Mouse (Mus musculus) CH12.LX (cell line): ENCODE results near the gene Btf3l4. TPM values are rescaled to one million over a fixed set of nuclear protein-coding genes. Genes with fewer than 3 reads are reported as not detected.

ENCODE experiments used
- DNase-seq: peaks from one replicate; pipeline ENCODE4 v3.0.0-alpha.2; 2013; ENCODE audit errors: extremely low read depth
- H3K27ac ChIP-seq: 2 replicates; pipeline ENCODE4 v1.5.1; 2012; ENCODE audit warnings: low read depth, mild to moderate bottlenecking, control low read depth, moderate library complexity; ENCODE audit not compliant: insufficient read depth
- H3K27me3 ChIP-seq: replicated peaks from 2 replicates; pipeline ENCODE3; 2012; ENCODE audit warnings: inconsistent platforms
- H3K36me3 ChIP-seq, 2 experiments: replicated peaks in 1 of 2; 2 replicates each; pipeline versions ENCODE3 to v1.6.1; 2012; ENCODE audit warnings: inconsistent platforms in 1 of 2, low read length in 1 of 2, mild to moderate bottlenecking in 1 of 2, mixed read lengths in 1 of 2, moderate library complexity in 1 of 2; ENCODE audit not compliant: control insufficient read depth in 1 of 2, insufficient read depth in 1 of 2
- H3K4me1 ChIP-seq, 2 experiments: 2 replicates each; pipeline ENCODE4 v1.6.1; 2012; ENCODE audit warnings: inconsistent platforms in 1 of 2, moderate library complexity in 1 of 2; ENCODE audit not compliant: insufficient read depth in 2 of 2, control insufficient read depth in 1 of 2
- H3K4me2 ChIP-seq: 2 replicates; pipeline ENCODE4 v1.6.1; 2012; ENCODE audit warnings: low read depth, mild to moderate bottlenecking, control low read depth; ENCODE audit not compliant: poor library complexity, insufficient read depth, severe bottlenecking
- H3K4me3 ChIP-seq, 3 experiments: fragments of 150-350 bp in 1 of 3; sonication (generic) in 1 of 3; replicated peaks in 1 of 3; 2 replicates each; pipeline versions ENCODE3 to v1.5.1; 2011 to 2012; ENCODE audit warnings: low read depth in 2 of 3, low read length in 2 of 3, mild to moderate bottlenecking in 2 of 3, moderate library complexity in 2 of 3, control low read depth in 1 of 3, improper control_type of control experiment in 1 of 3, inconsistent platforms in 1 of 3, mixed read lengths in 1 of 3; ENCODE audit not compliant: poor library complexity in 1 of 3
- H3K79me2 ChIP-seq: replicated peaks from 2 replicates; pipeline ENCODE4 v1.6.1; 2012; ENCODE audit warnings: mild to moderate bottlenecking, moderate library complexity; ENCODE audit not compliant: control insufficient read depth, poor library complexity, insufficient read depth, severe bottlenecking; ENCODE audit errors: extremely low read depth
- H3K9ac ChIP-seq: 2 replicates; pipeline ENCODE4 v1.6.1; 2012; ENCODE audit warnings: low read depth, mild to moderate bottlenecking, control low read depth, moderate library complexity; ENCODE audit not compliant: insufficient read depth
- H3K9me3 ChIP-seq: replicated peaks from 2 replicates; pipeline ENCODE3; 2012; ENCODE audit warnings: low read length, inconsistent platforms, mixed read lengths
- CTCF ChIP-seq, 2 experiments: IDR thresholded peaks in 1 of 2; conservative IDR thresholded peaks in 1 of 2; 2 replicates each; pipeline ENCODE4 v1.5.1; 2011 to 2012; ENCODE audit warnings: low read depth in 2 of 2, low read length in 2 of 2, improper control_type of control experiment in 1 of 2, inconsistent platforms in 1 of 2, mild to moderate bottlenecking in 1 of 2, moderate library complexity in 1 of 2
- E2F4 ChIP-seq: IDR thresholded peaks from 2 replicates; pipeline ENCODE4 v1.6.1; 2011; ENCODE audit warnings: low read depth, low read length, improper control_type of control experiment; ENCODE audit not compliant: insufficient replicate concordance
- ELF1 ChIP-seq: IDR thresholded peaks from 2 replicates; pipeline ENCODE4 v1.6.1; 2014; ENCODE audit warnings: low read depth, mild to moderate bottlenecking, inconsistent platforms, low read length, improper control_type of control experiment
- ETS1 ChIP-seq: conservative IDR thresholded peaks from 2 replicates; pipeline ENCODE4 v1.6.1; 2012; ENCODE audit warnings: low read depth, mild to moderate bottlenecking, inconsistent platforms, low read length, improper control_type of control experiment, moderate library complexity
- GABPA ChIP-seq: IDR thresholded peaks from 2 replicates; pipeline ENCODE4 v1.6.1; 2012; ENCODE audit warnings: low read depth, low read length, improper control_type of control experiment, inconsistent platforms; ENCODE audit not compliant: insufficient replicate concordance
- HCFC1 ChIP-seq: IDR thresholded peaks from 2 replicates; pipeline ENCODE4 v1.6.1; 2012; ENCODE audit warnings: low read depth, mild to moderate bottlenecking, inconsistent platforms, low read length, improper control_type of control experiment
- IRF4 ChIP-seq: IDR thresholded peaks from 2 replicates; pipeline ENCODE4 v1.6.1; 2014; ENCODE audit warnings: low read depth, mild to moderate bottlenecking, inconsistent platforms, low read length, improper control_type of control experiment
- JUN ChIP-seq: IDR thresholded peaks from 2 replicates; pipeline ENCODE4 v1.6.1; 2011; ENCODE audit warnings: low read depth, mild to moderate bottlenecking, low read length, improper control_type of control experiment, moderate library complexity; ENCODE audit not compliant: insufficient read depth
- MAFK ChIP-seq: IDR thresholded peaks from 2 replicates; pipeline ENCODE4 v1.6.1; 2011; ENCODE audit warnings: low read length, improper control_type of control experiment; ENCODE audit not compliant: insufficient replicate concordance
- MEF2A ChIP-seq: IDR thresholded peaks from 2 replicates; pipeline ENCODE4 v1.6.1; 2014; ENCODE audit warnings: low read depth, mild to moderate bottlenecking, inconsistent platforms, low read length, improper control_type of control experiment, borderline replicate concordance
- MXI1 ChIP-seq: IDR thresholded peaks from 2 replicates; pipeline ENCODE4 v1.6.1; 2011; ENCODE audit warnings: mild to moderate bottlenecking, low read depth, low read length, improper control_type of control experiment
- NELFE ChIP-seq: IDR thresholded peaks from 2 replicates; pipeline ENCODE4 v1.6.1; 2011; ENCODE audit warnings: low read depth, low read length, improper control_type of control experiment
- NRF1 ChIP-seq: IDR thresholded peaks from 2 replicates; pipeline ENCODE4 v1.6.1; 2014; ENCODE audit warnings: low read depth, mild to moderate bottlenecking, inconsistent platforms, low read length, improper control_type of control experiment, moderate library complexity
- POLR2AphosphoS2 ChIP-seq: IDR thresholded peaks from 2 replicates; pipeline ENCODE4 v1.6.1; 2011; ENCODE audit warnings: low read depth, low read length, improper control_type of control experiment
- RAD21 ChIP-seq: IDR thresholded peaks from 2 replicates; pipeline ENCODE4 v1.6.1; 2011; ENCODE audit warnings: low read depth, mild to moderate bottlenecking, low read length, improper control_type of control experiment, moderate library complexity
- RCOR1 ChIP-seq: conservative IDR thresholded peaks from 2 replicates; pipeline ENCODE4 v1.6.1; 2012; ENCODE audit warnings: low read depth, mild to moderate bottlenecking, inconsistent platforms, low read length, improper control_type of control experiment
- SIN3A ChIP-seq: IDR thresholded peaks from 2 replicates; pipeline ENCODE4 v1.6.1; 2012; ENCODE audit warnings: low read length, improper control_type of control experiment, inconsistent platforms
- SMC3 ChIP-seq: IDR thresholded peaks from 2 replicates; pipeline ENCODE4 v1.6.1; 2011; ENCODE audit warnings: low read depth, low read length, improper control_type of control experiment
- TCF12 ChIP-seq: IDR thresholded peaks from 2 replicates; pipeline ENCODE4 v1.6.1; 2014; ENCODE audit warnings: low read depth, mild to moderate bottlenecking, inconsistent platforms, low read length, improper control_type of control experiment
- UBTF ChIP-seq: IDR thresholded peaks from 2 replicates; pipeline ENCODE4 v1.6.1; 2012; ENCODE audit warnings: low read depth, mild to moderate bottlenecking, inconsistent platforms, low read length, improper control_type of control experiment, moderate library complexity
- USF2 ChIP-seq: conservative IDR thresholded peaks from 2 replicates; pipeline ENCODE4 v1.6.1; 2011; ENCODE audit warnings: low read depth, low read length, improper control_type of control experiment
- ZC3H11A ChIP-seq: IDR thresholded peaks from 2 replicates; pipeline ENCODE4 v1.6.1; 2012; ENCODE audit warnings: low read depth, mild to moderate bottlenecking, inconsistent platforms, low read length, improper control_type of control experiment
- ZMIZ1 ChIP-seq: IDR thresholded peaks from 2 replicates; pipeline ENCODE4 v1.6.1; 2012; ENCODE audit warnings: low read depth, mild to moderate bottlenecking, inconsistent platforms, low read length, improper control_type of control experiment
- ZNF384 ChIP-seq: IDR thresholded peaks from 2 replicates; pipeline ENCODE4 v1.6.1; 2012; ENCODE audit warnings: low read depth, low read length, improper control_type of control experiment, inconsistent platforms
- dilution Hi-C: fragments of 300-500 bp; cut with MboI; formaldehyde crosslinking; loops from 2 replicates; pipeline ENCODE4 v1.14.3; 2020; ENCODE audit warnings: low sequenced_read_pairs; ENCODE audit not compliant: extremely low pct_unique_long_range_greater_than_20kb, extremely low pct_ligation_motif_present
- in situ Hi-C: fragments of 300-500 bp; cut with MboI; formaldehyde crosslinking; loops from 3 replicates; pipeline ENCODE4 v1.14.3; 2019; ENCODE audit warnings: low sequenced_read_pairs, low pct_ligation_motif_present, low pct_unique_long_range_greater_than_20kb, mixed read lengths
- polyA plus RNA-seq: library from polyadenylated mRNA; unstranded; fragments of >175 nt; gene quantifications from 2 replicates; pipeline ENCODE4 v1.2.1, GENCODE M21; 2012; ENCODE audit warnings: low read depth; ENCODE audit not compliant: insufficient read length
- total RNA-seq, 2 experiments: library from RNA; depleted of rRNA; stranded (reverse); fragments of 300-350 nt in 1 of 2; fragments of >200 nt in 1 of 2; gene quantifications; 2 replicates each; pipeline ENCODE4 v1.2.3; 2012 to 2014

Gene Btf3l4
- total and polyA plus RNA-seq, 3 experiments, result 33.3 to 67.6 (median 52.7) TPM

DNA sequence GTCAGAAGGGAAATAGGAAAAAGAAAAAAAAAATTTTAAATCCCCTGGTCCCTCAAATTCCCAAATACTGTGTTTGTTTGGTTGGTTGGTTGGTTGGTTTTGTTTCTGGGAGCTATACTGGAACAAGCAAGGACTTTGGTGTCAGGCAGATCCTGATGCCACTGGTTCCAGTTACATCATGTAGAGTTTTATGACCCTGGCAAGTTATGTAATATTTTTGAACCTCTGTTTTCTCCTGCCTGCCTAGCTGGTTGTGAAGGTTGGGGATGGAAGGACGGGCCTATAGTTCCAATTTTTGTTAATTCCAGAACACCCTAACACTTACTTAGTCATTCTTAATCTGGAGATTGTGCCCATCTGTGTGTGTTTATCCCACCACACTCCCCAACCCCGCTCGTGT, 51.8 kb downstream of the Btf3l4 start:
- no peak overlapping the region for H3K4me3 ChIP-seq
- H3K36me3 ChIP-seq, result no peaks in the 10 kb centered on the region
- TF ChIP-seq NRF1, result no peak
- TF ChIP-seq IRF4, result no peak
- no peak for TF ChIP-seq ELF1
- TF ChIP-seq NELFE, result no peak
- TF ChIP-seq RCOR1, result no peak
- no peak for TF ChIP-seq SIN3A
- TF ChIP-seq MXI1, result no peak
- no peak for TF ChIP-seq JUN
- no peaks in the 10 kb centered on the region for H3K79me2 ChIP-seq
- peak overlapping the region; percentile 73 for H3K4me2 ChIP-seq
- no peak overlapping the region for H3K27ac ChIP-seq
- in situ Hi-C loops (loop anchor here (10.0 kb wide), 1 partner anchor 87 kb away; no protein-coding TSS in a partner anchor), dilution Hi-C loops (no loop called here)
- no peak overlapping the region for H3K9ac ChIP-seq
- H3K27me3 ChIP-seq, result peaks cover 12% of the 10 kb centered on the region
- H3K4me1 ChIP-seq, result peaks cover 2 to 19% of the 10 kb centered on the region in 2 experiments; a peak in 3 of 4 replicates
- DNase-seq, result no peak
- H3K9me3 ChIP-seq, result no peaks in the 10 kb centered on the region

GRCm38 (mm10) chr4:108780864-108781205, 52.6 kb downstream of the Btf3l4 start:
- Histone ChIP-seq H3K27ac (no peak overlapping the region), H3K4me3 (peak overlapping the region; percentile 8 to 61 (median 61)), H3K79me2 (no peaks in the 10 kb centered on the region), H3K4me1 (peaks cover 2 to 19% of the 10 kb centered on the region in 2 experiments; a peak in 3 of 4 replicates), H3K36me3 (no peaks in the 10 kb centered on the region), H3K4me2 (peak overlapping the region; percentile 73; the same call in 1 of the 2 replicates), H3K9me3 (no peaks in the 10 kb centered on the region), H3K27me3 (peaks cover 12% of the 10 kb centered on the region), H3K9ac (0 out of 2 replicates have a peak overlapping the region, but pooled peaks have one; percentile 25)
- TF ChIP-seq MAFK (no peak), ZMIZ1 (no peak)
- dilution Hi-C loops, result no loop called here
- no peak for DNase-seq
- in situ Hi-C loops, result loop anchor here (10.0 kb wide), 1 partner anchor 86 kb away; no protein-coding TSS in a partner anchor

DNA sequence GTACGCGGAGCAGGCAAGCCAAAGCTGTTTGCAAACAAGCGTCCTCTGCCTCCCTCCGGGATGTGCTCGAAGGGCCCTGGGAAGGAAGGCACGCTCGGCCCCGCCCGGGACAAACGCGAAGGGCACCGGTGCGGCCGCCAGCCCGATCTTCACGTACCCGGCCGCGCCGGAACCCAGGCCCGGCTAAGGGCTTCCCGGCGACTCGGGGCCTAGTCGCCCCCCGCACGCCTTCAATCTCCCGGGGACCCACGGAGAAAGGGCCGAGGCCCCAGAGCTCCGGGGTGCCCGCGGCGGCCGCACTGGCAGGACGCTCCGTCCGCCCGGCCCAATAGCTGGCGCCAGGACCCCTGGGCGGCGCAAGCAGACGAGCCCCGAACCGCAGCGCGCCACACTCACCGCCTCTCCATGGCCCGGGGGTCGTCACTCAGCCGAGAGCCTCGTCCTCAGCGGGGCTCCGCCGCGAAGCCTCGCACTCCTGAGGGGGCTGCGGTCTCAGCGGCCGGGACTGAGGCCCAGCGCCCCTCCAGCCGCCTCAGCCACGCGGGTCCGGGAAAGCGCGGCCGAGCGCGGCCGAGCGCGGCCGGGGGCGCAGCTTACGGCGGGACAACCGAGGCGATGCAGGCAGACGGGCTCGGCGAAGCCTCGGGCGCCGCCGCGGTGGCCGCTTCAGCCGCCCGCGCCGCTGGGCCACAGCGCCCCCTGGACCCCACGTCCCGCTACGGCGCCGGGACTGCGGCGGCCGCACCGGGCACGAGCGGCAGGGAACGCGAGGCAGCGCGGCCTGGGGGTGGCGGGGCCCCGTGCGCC, 53.2 kb downstream of the Btf3l4 start, which contains the start of gene Zfyve9:
Gene Zfyve9, minus strand, starts transcription at position 742 of the 807 bp plus-strand sequence.
- no peaks in the 10 kb centered on the region for H3K36me3 ChIP-seq
- H3K4me3 ChIP-seq, result peak within 1 kb of the TSS; percentile 50 to 61 (median 61)
- peak within 1 kb of the TSS; percentile 73 for H3K4me2 ChIP-seq
- H3K79me2 ChIP-seq, result no peaks in the 10 kb centered on the region
- H3K9ac ChIP-seq, result peak within 1 kb of the TSS; percentile 25
- peaks cover 2 to 19% of the 10 kb centered on the region in 2 experiments; a peak in 3 of 4 replicates for H3K4me1 ChIP-seq
- H3K9me3 ChIP-seq, result no peaks in the 10 kb centered on the region
- dilution Hi-C loops, result no loop called here
- DNase-seq, result no peak
- peaks cover 12% of the 10 kb centered on the region for H3K27me3 ChIP-seq
- H3K27ac ChIP-seq, result no peak within 1 kb of the TSS
- in situ Hi-C loops, result loop anchor here (10.0 kb wide), 1 partner anchor 85 kb away; no protein-coding TSS in a partner anchor
- no peak for TF ChIP-seq USF2
- no peak for TF ChIP-seq ZC3H11A
- TF ChIP-seq UBTF, result peak; percentile 72
- no peak for TF ChIP-seq ETS1
- TF ChIP-seq MEF2A, result 0 out of 2 replicates have a peak, but pooled peaks have one; percentile 43
- peak; percentile 31; the same call in 1 of the 2 replicates for TF ChIP-seq TCF12
- TF ChIP-seq RAD21, result peak; percentile 8
- TF ChIP-seq SMC3, result no peak
- no peak for TF ChIP-seq ZNF384
- TF ChIP-seq CTCF (conservative IDR thresholded peaks at IDR 0.05 in 1 of 2, IDR thresholded peaks at IDR 0.05 in 1 of 2; ENCODE audit: low read depth in 2 of 2, low read length in 2 of 2), result peak in 1 of 2 experiments; percentile 57; a peak in 2 of 4 replicates
- TF ChIP-seq GABPA, result no peak
- TF ChIP-seq SIN3A, result 0 out of 2 replicates have a peak, but pooled peaks have one; percentile 26
- TF ChIP-seq HCFC1, result no peak
- TF ChIP-seq E2F4, result no peak
- no peak for TF ChIP-seq POLR2AphosphoS2
